Mouse (Mus musculus): Measurements from ENCODE around the gene Vti1b.

DNA sequence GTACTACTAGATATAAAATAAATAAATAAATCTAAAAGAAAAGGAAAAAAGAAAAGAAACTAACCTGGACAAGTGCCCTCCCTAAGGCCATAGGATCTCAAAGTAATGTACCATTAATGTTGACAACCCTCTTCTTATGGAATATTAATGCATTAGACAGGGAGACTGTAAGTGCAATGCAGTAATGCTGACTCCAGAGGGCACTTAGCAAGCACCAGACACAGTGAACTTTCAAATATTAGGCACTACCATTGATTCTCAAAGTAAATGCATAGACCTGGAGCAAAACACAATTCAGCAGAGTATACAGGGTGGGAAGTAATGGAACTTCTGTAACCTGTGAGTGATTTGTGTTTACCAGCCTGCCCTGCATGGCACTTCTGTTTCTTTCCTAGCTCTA lies 3.3 kb downstream of the Vti1b start:
- TF ChIP-seq CTCF (IDR thresholded peaks at IDR 0.05; ENCODE audit: extremely low read depth, insufficient read depth, insufficient read length, insufficient replicate concordance) (no peak), POLR2A (IDR thresholded peaks at IDR 0.05; ENCODE audit: low read depth, low read length) (no peak)
